Mouse (Mus musculus) thymus, postnatal 0 days (tissue): ENCODE measurements around the gene Pamr1. TPM values are rescaled to one million over a fixed set of nuclear protein-coding genes. Genes with fewer than 3 reads are reported as not detected.
A peak's percentile ranks its signal among the peaks of the same experiment; 100 is the strongest.

Experiments used
- DNase-seq: peaks from one replicate; pipeline ENCODE4 v3.0.0-alpha.2; 2015; ENCODE audit warnings: low spot score
- polyA plus RNA-seq: library from polyadenylated mRNA; unstranded; fragments of >200 nt; fragmentation: Nextera tagmentation; extraction: Ambion mirVana; gene quantifications from 2 replicates; pipeline ENCODE4 v1.2.1, GENCODE M21; 2015

Pamr1 gene
- polyA plus RNA-seq: 4.4 and 5.5 TPM in 2 replicates

- DNase-seq: no peak
Observed at GRCm38 (mm10) chr2:102549611-102550266, at the start of gene Pamr1. Gene Pamr1 (plus strand): TSS chr2:102550012.

- DNase-seq: no peak
Observed at GRCm38 (mm10) chr2:102507633-102508032, 42.2 kb upstream of the Pamr1 start.

- DNase-seq: no peak
Observed at GRCm38 (mm10) chr2:102508154-102508553, 41.7 kb upstream of the Pamr1 start.

- DNase-seq: no peak
Observed at GRCm38 (mm10) chr2:102519956-102520355, 29.9 kb upstream of the Pamr1 start.

GRCm38 (mm10) chr2:102527563-102527962 lies 22.2 kb upstream of the Pamr1 start:
- DNase-seq: no peak

- no peak for DNase-seq
Observed at GRCm38 (mm10) chr2:102533437-102533836, 16.4 kb upstream of the Pamr1 start.

DNA sequence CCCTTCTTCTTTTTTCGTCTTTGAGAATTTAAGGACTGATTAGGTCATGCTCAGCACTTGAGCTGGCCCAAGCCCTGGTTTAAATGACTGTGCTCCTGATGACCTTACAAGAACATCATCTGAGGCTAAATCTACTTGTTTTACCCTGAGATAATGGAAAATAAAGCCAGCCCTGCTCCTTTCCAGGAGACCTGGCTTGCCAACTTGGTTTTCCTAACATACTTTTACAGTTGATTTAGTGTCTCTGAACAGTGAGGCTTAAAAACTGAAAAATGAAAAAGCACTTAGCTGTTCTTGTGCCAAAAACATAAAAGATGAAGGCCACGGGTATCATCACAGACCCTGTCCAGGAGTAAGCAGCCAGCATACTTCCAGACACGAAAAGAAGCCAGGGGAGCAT lies 13.0 kb upstream of the Pamr1 start:
- no peak for DNase-seq

- DNase-seq: no peak
Observed at GRCm38 (mm10) chr2:102540438-102541230, 9.2 kb upstream of the Pamr1 start.

DNA sequence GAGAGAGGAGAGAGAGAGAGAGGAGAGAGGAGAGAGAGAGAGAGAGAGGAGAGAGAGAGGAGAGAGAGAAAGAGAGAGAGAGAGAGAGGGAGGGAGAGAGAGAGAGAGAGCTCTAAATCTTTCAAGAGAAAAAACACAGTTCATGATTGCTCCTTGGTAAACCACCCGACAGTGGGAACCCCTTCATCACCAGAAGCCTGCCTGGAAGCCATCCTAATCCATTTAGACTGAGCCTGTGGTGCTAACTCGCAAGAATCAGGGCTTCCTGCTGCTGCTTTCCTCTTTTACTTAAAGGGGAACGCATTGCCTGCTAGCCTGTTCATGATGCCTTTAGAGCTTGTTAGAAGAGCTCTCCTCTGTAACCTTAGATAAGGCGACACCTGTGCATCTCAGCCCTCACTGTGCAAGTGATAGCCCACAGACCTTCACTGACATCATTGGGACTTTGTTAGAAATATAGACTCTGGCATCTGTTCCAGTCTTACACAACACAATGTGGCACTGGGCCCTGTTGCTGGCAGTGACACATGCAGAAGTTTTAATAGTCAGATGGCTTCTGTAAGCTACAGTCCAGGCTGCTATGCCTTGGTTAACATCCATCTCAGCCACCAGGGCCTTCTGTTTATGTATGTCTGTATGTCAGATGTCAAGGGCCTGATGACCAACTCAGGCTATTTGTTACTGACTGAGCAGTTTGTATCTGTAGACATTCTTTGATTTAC lies 8.2 kb upstream of the Pamr1 start:
- no peak for DNase-seq

- no peak for DNase-seq
Observed at GRCm38 (mm10) chr2:102543961-102544719, 5.7 kb upstream of the Pamr1 start.

- no peak for DNase-seq
Observed at GRCm38 (mm10) chr2:102550910-102551582, 1.2 kb downstream of the Pamr1 start.

DNA sequence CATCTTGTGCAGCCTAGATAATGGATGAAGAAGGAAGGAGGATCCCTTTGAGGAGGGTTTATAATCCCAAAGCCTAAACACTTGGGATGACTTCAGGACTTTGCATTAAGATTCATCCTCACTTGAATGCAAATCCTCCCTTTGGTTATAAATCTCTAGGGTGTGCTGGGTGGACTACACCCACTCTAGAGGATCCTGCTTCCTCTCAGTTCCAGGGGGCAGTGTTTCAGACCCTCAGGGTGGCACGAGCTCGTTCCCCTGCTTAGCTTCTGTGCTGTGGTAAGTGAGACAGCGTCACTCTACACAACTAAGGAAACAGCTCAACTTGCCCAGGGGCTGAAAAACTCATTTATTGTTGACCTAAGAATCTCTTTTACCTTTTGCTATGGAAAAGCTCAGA lies 1.8 kb downstream of the Pamr1 start:
- no peak for DNase-seq

GRCm38 (mm10) chr2:102552095-102552537 lies 2.3 kb downstream of the Pamr1 start:
- DNase-seq: no peak

GRCm38 (mm10) chr2:102557085-102557484 lies 7.3 kb downstream of the Pamr1 start:
- no peak for DNase-seq

DNA sequence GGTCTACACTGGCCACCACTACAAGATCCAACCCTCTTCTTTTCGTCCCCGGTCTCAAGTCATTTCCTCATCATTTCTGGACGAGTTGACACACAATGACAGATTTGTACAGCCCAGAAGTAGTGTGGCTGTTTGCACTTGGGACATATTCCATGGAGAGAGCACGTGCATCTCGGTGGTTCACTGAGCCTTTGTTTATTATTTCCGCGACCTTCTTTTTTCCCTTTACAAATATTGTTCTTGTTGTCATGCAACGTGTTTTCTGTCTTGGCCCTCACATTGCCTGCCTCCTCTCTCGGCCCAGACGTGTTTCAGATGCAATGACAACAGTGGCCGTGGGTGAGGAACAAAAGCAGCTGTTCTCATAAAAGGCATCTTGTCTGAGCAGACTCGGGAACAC lies 9.2 kb downstream of the Pamr1 start:
- no peak for DNase-seq

DNA sequence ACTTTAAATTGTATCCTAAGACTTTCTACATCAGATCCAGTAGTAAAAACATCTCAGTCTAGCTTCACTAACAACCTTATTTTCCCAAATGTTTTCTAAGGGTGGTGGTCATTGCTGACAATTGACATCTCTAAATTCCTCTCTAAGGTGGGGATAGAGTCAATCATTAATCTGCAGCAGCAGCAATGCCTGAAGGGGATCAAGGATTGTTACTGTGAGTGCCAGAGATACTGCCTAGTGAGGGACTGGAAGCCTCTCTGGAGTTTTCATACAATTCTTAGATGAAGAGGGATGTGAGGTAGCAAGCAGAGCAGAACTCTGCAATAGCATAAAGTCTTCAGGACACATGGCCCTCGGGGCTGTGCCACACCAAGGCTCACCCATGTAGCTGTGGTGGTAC lies 14.0 kb downstream of the Pamr1 start:
- DNase-seq: no peak

GRCm38 (mm10) chr2:102579248-102579647 lies 29.4 kb downstream of the Pamr1 start:
- DNase-seq: no peak

DNA sequence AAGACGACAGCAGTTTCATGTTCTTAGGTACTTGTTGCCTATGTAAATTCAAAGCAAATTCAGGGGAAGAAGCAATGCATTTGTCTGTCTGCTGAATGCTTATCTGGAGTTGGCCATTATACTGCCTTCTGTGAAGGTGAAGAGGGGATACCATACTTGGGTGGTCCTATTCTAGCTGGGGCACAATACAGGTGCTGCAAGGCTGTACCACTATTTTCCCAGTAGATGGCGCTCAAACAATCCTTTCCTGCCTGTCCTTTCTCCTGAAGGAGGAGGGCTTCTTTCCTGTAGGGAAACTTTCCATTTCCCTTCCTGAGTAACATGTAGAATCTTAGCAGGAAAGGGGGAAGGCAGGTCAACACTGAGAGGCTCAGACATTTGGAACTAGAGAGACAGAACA lies 40.2 kb downstream of the Pamr1 start:
- peak; percentile 26 for DNase-seq

DNA sequence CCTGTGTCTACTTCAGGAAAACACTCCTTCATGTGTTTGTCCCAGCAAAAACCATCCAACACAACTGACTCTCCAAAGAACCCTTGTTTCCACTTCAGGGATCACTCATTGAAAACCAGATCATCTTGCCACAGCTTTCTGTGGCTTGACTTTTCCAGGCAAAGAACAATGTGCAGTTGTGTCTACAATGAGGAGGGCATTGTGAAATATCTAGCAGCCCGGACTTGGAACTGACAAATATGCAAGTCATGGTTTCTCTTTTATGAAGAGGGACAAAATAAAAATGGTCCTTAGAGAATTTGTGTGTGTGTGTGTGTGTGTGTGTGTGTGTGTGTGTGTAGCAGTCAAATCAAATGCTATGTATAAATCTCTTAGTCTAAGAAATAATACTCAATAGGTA lies 44.7 kb downstream of the Pamr1 start:
- no peak for DNase-seq

- DNase-seq: no peak
Observed at GRCm38 (mm10) chr2:102595395-102596130, 45.8 kb downstream of the Pamr1 start.
